Mouse (Mus musculus) layer of hippocampus, adult 6 months (tissue): Measurements from ENCODE around the gene Serpinb6c. TPM values are rescaled to one million over a fixed set of nuclear protein-coding genes. Genes with fewer than 3 reads are reported as not detected.

Experiments
- long read RNA-seq, 2 experiments: library from polyadenylated mRNA; unstranded; transcript quantifications; one replicate each; pipeline ENCODE4 v2.0.0; 2019 to 2020
- polyA plus RNA-seq: library from polyadenylated mRNA; unstranded; fragments of <200 nt; fragmentation: Nextera tagmentation; gene quantifications from 2 replicates; pipeline ENCODE4 v1.2.3, GENCODE M21; 2021

The Serpinb6c gene
- polyA plus RNA-seq, result 0.10 and 0.14 TPM in 2 replicates
- long read RNA-seq, experiment 1, result 0 reads
- long read RNA-seq, experiment 2, partial matches to known transcripts, result 0 of 1 reads
- long read RNA-seq, experiment 2, other reads (novel, unspliced or antisense), result 0 of 1 reads

GRCm38 (mm10) chr13:33905176-33905954 is at the start of gene Serpinb6c:
TSS of gene Serpinb6c (minus strand) at chr13:33905708.

DNA sequence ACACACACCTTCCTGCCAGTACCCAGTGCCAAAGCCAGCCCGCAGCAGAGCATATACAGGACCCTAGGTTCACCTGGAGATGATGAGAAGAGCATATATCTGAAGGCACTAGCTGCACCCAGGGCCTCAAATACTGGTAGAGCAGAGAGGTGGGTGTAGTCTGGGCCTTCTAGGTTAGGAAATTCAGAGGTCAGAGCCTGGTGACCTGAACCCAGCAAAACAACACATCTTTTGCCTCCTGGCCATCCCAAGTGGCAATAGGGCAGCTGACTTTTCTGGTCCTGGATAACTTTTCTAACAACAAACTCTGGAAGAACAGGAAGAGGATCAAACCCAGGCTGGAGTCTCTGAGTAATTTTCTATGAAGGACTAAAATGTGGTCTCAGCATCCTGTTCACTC is 62.2 kb downstream of the Serpinb6c start, which contains the start of gene Serpinb6e:
Serpinb6e (minus strand) TSS at position 101 of the 400 bp plus-strand sequence.

Other genes with a start within 250 kb of the Serpinb6c start
- not detected in 2 replicates for gene Serpinb6d, start 244.3 kb downstream of the Serpinb6c start, polyA plus RNA-seq
- gene Serpinb6e, start 62.3 kb downstream of the Serpinb6c start, polyA plus RNA-seq, result not detected in 2 replicates
- 7.6 and 9.8 TPM in 2 replicates for gene Nqo2, start 59.0 kb upstream of the Serpinb6c start, polyA plus RNA-seq
- 1.3 and 1.5 TPM in 2 replicates for gene Ripk1, start 96.7 kb upstream of the Serpinb6c start, polyA plus RNA-seq
- 65.1 and 66.5 TPM in 2 replicates for gene Serpinb6a, start 97.1 kb upstream of the Serpinb6c start, polyA plus RNA-seq
- gene Bphl, start 131.9 kb upstream of the Serpinb6c start, polyA plus RNA-seq, result 113 and 114 TPM in 2 replicates
- gene Tubb2a, start 172.3 kb upstream of the Serpinb6c start, polyA plus RNA-seq, result 2,314 and 2,386 TPM in 2 replicates
- 32.3 and 49.4 TPM in 2 replicates for gene Tubb2b, start 224.8 kb upstream of the Serpinb6c start, polyA plus RNA-seq